Mouse (Mus musculus): ENCODE results near the gene Tomm70a. TPM values are rescaled to one million over a fixed set of nuclear protein-coding genes. Genes with fewer than 3 reads are reported as not detected.

Gene Tomm70a
- polyA plus RNA-seq, 2 experiments, result 31.1 to 47.6 TPM

- 91% methylated on average over 1 of the region's 1 CpGs for WGBS
- H3K9ac ChIP-seq (ENCODE audit: low read depth, low read length, severe bottlenecking), result no peak overlapping the region
- H3K27me3 ChIP-seq (ENCODE audit: control insufficient read depth, insufficient read depth, low read length), result no peaks in the 10 kb centered on the region
- no peak for ATAC-seq (ENCODE audit: low FRiP score, low read depth)
- TF ChIP-seq POLR2A (IDR thresholded peaks at IDR 0.05; ENCODE audit: borderline replicate concordance, extremely low read depth, insufficient read depth, insufficient read length), result no peak
- no peaks in the 10 kb centered on the region for H3K9me3 ChIP-seq (ENCODE audit: control insufficient read depth, low read length)
- DNase-seq (ENCODE audit: low spot score), result no peak
- no peak overlapping the region for H3K4me2 ChIP-seq (replicated peaks; ENCODE audit: low read depth, low read length, severe bottlenecking)
- no peak overlapping the region for H3K27ac ChIP-seq (replicated peaks; ENCODE audit: low read depth, low read length)
- no peak overlapping the region for H3K4me3 ChIP-seq (replicated peaks; ENCODE audit: low read length)
- peaks cover 3% of the 10 kb centered on the region; the same call in 1 of the 2 replicates for H3K4me1 ChIP-seq (ENCODE audit: control insufficient read depth, insufficient read depth, low read length)
- peaks cover 33% of the 10 kb centered on the region for H3K36me3 ChIP-seq (ENCODE audit: control insufficient read depth, insufficient read depth, low read length)
Observed at GRCm38 (mm10) chr16:57163694-57164093, 42.2 kb downstream of the Tomm70a start.

GRCm38 (mm10) chr16:57165157-57165556 is 43.7 kb downstream of the Tomm70a start:
- Histone ChIP-seq H3K4me2 (replicated peaks; ENCODE audit: low read depth, low read length, severe bottlenecking) (no peak overlapping the region), H3K4me1 (ENCODE audit: control insufficient read depth, insufficient read depth, low read length) (peaks cover 3% of the 10 kb centered on the region; the same call in 1 of the 2 replicates), H3K36me3 (ENCODE audit: control insufficient read depth, insufficient read depth, low read length) (peaks cover 27% of the 10 kb centered on the region), H3K27ac (replicated peaks; ENCODE audit: low read depth, low read length) (no peak overlapping the region), H3K9ac (ENCODE audit: low read depth, low read length, severe bottlenecking) (no peak overlapping the region), H3K27me3 (ENCODE audit: control insufficient read depth, insufficient read depth, low read length) (no peaks in the 10 kb centered on the region), H3K4me3 (replicated peaks; ENCODE audit: low read length) (no peak overlapping the region), H3K9me3 (ENCODE audit: control insufficient read depth, low read length) (no peaks in the 10 kb centered on the region)
- WGBS, result 94% methylated on average over 5 of the region's 5 CpGs
- DNase-seq (ENCODE audit: low spot score) (no peak), ATAC-seq (ENCODE audit: low FRiP score, low read depth) (no peak)
- no peak for TF ChIP-seq POLR2A (IDR thresholded peaks at IDR 0.05; ENCODE audit: borderline replicate concordance, extremely low read depth, insufficient read depth, insufficient read length)

- WGBS, result 83% methylated on average over 6 of the region's 6 CpGs
- Histone ChIP-seq H3K27me3 (ENCODE audit: control insufficient read depth, insufficient read depth, low read length) (no peaks in the 10 kb centered on the region), H3K9ac (ENCODE audit: low read depth, low read length, severe bottlenecking) (0 out of 2 replicates have a peak overlapping the region, but pooled peaks have one; percentile 80), H3K27ac (replicated peaks; ENCODE audit: low read depth, low read length) (no peak overlapping the region), H3K36me3 (ENCODE audit: control insufficient read depth, insufficient read depth, low read length) (peaks cover 30% of the 10 kb centered on the region), H3K4me1 (ENCODE audit: control insufficient read depth, insufficient read depth, low read length) (peaks cover 3% of the 10 kb centered on the region; the same call in 1 of the 2 replicates), H3K4me3 (replicated peaks; ENCODE audit: low read length) (peak overlapping the region; percentile 75), H3K4me2 (replicated peaks; ENCODE audit: low read depth, low read length, severe bottlenecking) (peak overlapping the region; percentile 54), H3K9me3 (ENCODE audit: control insufficient read depth, low read length) (no peaks in the 10 kb centered on the region)
- no peak for ATAC-seq (ENCODE audit: low FRiP score, low read depth)
- no peak for TF ChIP-seq POLR2A (IDR thresholded peaks at IDR 0.05; ENCODE audit: borderline replicate concordance, extremely low read depth, insufficient read depth, insufficient read length)
- no peak for DNase-seq (ENCODE audit: low spot score)
Observed at GRCm38 (mm10) chr16:57166086-57166485, 44.6 kb downstream of the Tomm70a start.

DNA sequence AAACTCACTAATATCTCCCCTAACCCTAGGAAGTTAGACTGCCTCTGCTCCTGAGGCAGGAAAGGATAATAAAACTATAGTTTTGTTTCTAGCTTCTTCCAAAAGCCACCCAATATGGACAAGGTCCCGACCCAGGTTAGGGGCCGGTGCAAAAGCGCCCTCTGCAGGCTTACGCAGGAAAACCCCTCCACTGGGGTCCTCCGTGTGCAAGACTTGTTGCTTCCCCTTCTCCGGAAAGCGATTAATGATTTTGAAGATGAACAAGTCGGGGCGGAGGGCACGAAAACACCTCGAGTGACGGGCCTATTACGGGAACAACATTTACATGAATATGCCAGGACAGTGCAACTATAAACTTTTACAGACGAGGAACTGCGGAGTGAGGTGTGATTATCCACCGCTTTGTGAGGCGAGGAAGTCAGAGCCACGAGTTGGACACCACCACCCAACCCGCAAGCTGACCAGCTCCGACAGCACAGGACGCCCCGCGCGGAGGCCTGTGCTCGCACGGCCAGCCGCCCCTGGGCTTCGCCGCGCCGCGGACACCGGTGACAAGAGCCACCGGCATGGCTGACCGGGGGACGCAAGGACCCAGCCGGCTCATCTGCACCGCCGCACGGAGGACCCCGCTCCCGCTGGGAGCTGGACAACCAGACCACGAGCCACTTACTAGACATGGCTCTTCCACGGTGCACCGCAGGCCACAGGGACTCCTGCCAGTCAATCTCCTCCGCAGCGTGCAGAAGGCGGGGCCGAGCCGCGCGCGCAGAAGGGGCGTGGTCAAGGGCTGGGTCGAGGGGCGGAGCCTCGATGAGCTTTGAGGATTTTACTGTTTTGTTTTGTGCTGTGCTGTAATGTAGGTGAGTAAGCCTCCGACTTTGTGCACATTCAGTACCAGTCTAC is 45.4 kb downstream of the Tomm70a start, which contains the start of gene Nit2:
Gene Nit2 (minus strand): TSS at position 731 of the 903 bp plus-strand sequence.
- Histone ChIP-seq H3K4me3 (replicated peaks; ENCODE audit: low read length) (peak within 1 kb of the TSS; percentile 75), H3K9me3 (ENCODE audit: control insufficient read depth, low read length) (no peaks in the 10 kb centered on the region), H3K27ac (replicated peaks; ENCODE audit: low read depth, low read length) (peak within 1 kb of the TSS; percentile 89), H3K9ac (ENCODE audit: low read depth, low read length, severe bottlenecking) (peak within 1 kb of the TSS; percentile 80), H3K27me3 (ENCODE audit: control insufficient read depth, insufficient read depth, low read length) (no peaks in the 10 kb centered on the region), H3K4me1 (ENCODE audit: control insufficient read depth, insufficient read depth, low read length) (peaks cover 3% of the 10 kb centered on the region; the same call in 1 of the 2 replicates), H3K36me3 (ENCODE audit: control insufficient read depth, insufficient read depth, low read length) (peaks cover 36% of the 10 kb centered on the region), H3K4me2 (replicated peaks; ENCODE audit: low read depth, low read length, severe bottlenecking) (peak within 1 kb of the TSS; percentile 54)
- peak; percentile 96 for ATAC-seq (ENCODE audit: low FRiP score, low read depth)
- DNase-seq (ENCODE audit: low spot score), result peak; percentile 88
- under 1% methylated on average over 58 of the region's 58 CpGs for WGBS
- TF ChIP-seq POLR2A (IDR thresholded peaks at IDR 0.05; ENCODE audit: borderline replicate concordance, extremely low read depth, insufficient read depth, insufficient read length), result peak; percentile 72; the same call in 1 of the 2 replicates

- Histone ChIP-seq H3K4me1 (ENCODE audit: control insufficient read depth, insufficient read depth, low read length) (peaks cover 3% of the 10 kb centered on the region; the same call in 1 of the 2 replicates), H3K9me3 (ENCODE audit: control insufficient read depth, low read length) (no peaks in the 10 kb centered on the region), H3K9ac (ENCODE audit: low read depth, low read length, severe bottlenecking) (peak overlapping the region; percentile 80), H3K4me3 (replicated peaks; ENCODE audit: low read length) (peak overlapping the region; percentile 75), H3K36me3 (ENCODE audit: control insufficient read depth, insufficient read depth, low read length) (peaks cover 39% of the 10 kb centered on the region), H3K27ac (replicated peaks; ENCODE audit: low read depth, low read length) (peak overlapping the region; percentile 89; the same call in 1 of the 2 replicates), H3K27me3 (ENCODE audit: control insufficient read depth, insufficient read depth, low read length) (no peaks in the 10 kb centered on the region), H3K4me2 (replicated peaks; ENCODE audit: low read depth, low read length, severe bottlenecking) (peak overlapping the region; percentile 54)
- ATAC-seq (ENCODE audit: low FRiP score, low read depth), result peak; percentile 6; the same call in 1 of the 2 replicates
- TF ChIP-seq POLR2A (IDR thresholded peaks at IDR 0.05; ENCODE audit: borderline replicate concordance, extremely low read depth, insufficient read depth, insufficient read length), result no peak
- no peak for DNase-seq (ENCODE audit: low spot score)
- WGBS, result 24% methylated on average over 5 of the region's 5 CpGs
Observed at GRCm38 (mm10) chr16:57167514-57167912, 46.0 kb downstream of the Tomm70a start.
